Mouse (Mus musculus) mouse trophoblast stem cell (cell line): ENCODE data around the gene Arhgap9.

ENCODE experiments used
- in situ Hi-C, 2 experiments: fragments of 300-500 bp; cut with MseI, MboI; formaldehyde crosslinking; loops; 2 replicates in 1 of 2; 3 replicates in 1 of 2; pipeline ENCODE4 v1.15.1; 2025

The Arhgap9 gene

GRCm38 (mm10) chr10:127321621-127322020, at the start of gene Arhgap9:
TSS of gene Arhgap9 (plus strand) at chr10:127321964.
- in situ Hi-C loops: no loop called here

GRCm38 (mm10) chr10:127272371-127272770, 49.4 kb upstream of the Arhgap9 start:
- in situ Hi-C loops: no loop called here

DNA sequence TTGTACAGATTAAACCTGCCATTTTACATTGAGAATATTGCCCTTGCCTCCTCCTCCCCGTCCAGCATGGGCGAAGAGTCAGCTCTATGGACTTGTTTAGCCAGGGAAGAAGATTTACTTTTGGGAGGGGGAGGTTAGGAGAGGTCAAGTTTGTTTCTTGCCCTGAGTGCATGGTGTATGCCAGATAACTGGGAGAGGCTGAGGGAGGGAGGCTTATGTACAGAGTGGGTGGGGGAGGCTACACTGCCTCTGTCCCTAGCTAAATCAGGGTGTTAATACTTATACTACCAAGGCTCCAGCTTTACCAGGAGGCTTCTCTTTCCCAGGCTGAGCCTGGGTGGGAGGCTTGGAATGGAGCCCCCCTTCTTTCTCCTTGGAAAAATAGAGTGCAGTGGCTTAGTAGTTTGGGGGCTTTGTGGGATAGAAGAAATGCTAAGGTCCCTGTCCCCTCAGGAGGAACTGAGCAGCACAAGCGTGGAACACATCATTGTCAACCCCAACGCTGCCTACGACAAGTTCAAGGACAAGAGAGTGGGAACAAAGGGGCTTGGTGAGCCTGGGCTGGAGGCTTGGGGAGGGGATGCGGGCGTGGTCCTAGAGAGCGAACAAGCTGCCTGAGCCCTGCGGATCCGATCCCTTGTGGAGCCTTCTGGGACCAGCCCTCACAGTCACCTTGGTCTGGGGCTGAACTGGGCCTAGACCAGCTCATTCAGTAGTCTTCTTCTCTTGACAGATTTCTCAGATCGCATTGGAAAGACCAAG, 47.3 kb upstream of the Arhgap9 start:
- in situ Hi-C loops: no loop called here

GRCm38 (mm10) chr10:127279730-127280129, 42.0 kb upstream of the Arhgap9 start:
- in situ Hi-C loops: no loop called here

DNA sequence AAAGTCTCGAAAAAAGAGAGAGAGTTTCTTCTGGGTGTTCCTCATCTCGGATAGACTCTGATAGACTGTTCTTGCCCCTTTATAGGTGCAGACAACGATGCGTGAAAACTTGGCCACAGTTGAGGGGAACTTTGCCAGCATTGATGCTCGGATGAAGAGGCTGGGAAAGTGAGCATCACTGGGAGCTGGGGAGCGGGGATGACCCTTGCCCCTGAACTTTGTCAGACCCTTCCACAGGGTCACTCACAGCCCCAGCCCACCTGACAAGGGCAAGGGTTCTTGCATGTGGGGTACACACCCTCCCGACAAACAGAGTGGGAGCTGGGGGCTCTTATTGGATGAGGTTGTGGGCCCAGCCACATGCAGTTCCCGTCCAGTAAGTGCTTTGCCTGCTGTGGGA, 40.4 kb upstream of the Arhgap9 start:
- in situ Hi-C loops: no loop called here

GRCm38 (mm10) chr10:127282620-127283215, 39.0 kb upstream of the Arhgap9 start:
- in situ Hi-C loops: no loop called here

GRCm38 (mm10) chr10:127284105-127284622, 37.6 kb upstream of the Arhgap9 start:
- in situ Hi-C loops: no loop called here

GRCm38 (mm10) chr10:127284724-127285500, 36.9 kb upstream of the Arhgap9 start:
- in situ Hi-C loops: no loop called here

- in situ Hi-C loops: no loop called here
Measured at GRCm38 (mm10) chr10:127285644-127286043, 36.1 kb upstream of the Arhgap9 start.

GRCm38 (mm10) chr10:127286194-127286593, 35.6 kb upstream of the Arhgap9 start:
- in situ Hi-C loops: no loop called here

GRCm38 (mm10) chr10:127286730-127287129, 35.0 kb upstream of the Arhgap9 start:
- in situ Hi-C loops: no loop called here

DNA sequence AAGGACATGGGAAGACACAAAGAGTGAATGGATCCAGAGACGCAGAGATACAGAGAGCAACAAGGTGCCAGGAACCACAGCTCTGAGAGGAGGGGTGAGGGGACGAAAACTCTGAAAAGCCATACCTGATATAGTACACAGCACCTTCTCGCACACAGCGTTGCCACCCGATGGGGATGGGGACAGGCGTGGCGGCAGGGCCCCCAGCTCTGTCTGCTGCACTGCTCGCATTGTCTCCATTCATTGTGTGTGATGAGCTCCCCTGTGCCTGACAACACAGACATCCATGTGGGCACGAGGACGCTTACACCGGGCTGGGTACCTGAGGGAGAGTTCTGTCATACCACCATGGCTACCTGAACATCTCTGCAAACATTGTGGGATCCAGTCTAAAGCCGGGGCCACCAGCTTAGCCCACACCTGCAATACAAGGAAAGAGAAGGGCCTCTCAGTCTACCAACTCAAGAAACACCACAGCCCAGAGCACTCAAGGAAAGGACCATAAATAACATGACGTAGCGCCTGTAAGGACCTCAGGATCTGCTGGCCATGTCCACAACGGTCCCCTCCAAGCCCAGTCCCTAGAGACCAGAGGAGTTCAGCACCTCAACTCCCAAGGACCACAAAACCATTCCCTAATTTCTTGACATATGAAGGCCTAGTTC, 34.4 kb upstream of the Arhgap9 start:
- in situ Hi-C loops: no loop called here

GRCm38 (mm10) chr10:127287936-127288293, 33.8 kb upstream of the Arhgap9 start:
- in situ Hi-C loops: no loop called here

GRCm38 (mm10) chr10:127288328-127288799, 33.4 kb upstream of the Arhgap9 start:
- in situ Hi-C loops: no loop called here

DNA sequence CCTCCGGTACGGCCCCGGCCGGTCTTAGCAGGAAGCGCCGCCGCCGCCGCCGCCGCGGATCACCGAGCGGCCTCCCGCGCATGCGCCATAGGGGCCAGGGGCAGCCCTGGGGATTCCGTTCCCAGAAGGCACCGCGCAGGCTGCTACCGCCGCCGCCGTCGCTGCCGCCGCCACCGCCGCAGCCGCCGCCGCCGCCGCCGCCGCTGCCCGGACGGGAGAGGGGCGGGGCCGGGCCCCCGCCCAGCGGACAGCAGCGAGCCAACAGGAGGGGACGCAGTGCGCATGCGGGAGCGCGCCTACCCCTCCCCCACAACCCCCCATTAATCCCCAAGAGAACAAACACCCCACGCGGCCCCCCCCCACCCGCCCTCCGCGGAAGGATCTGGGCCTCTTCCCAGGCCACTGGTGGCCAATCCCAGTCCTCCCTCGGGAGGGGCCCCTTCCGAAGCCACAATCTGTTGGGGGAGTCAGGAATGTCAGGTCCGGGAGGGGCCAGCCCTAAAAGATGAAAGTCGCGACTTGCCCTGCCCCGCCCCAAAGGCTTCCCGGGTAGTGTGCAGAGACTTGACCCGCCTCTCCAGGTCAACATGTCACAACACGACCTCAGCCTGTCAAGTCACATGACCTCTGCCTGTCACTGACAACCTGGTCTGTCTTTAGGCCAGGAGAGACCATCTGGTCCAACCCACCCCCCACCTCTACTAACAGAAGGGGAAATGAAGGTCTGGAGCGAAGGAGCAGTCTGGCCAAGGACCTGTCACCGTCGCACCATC, 32.8 kb upstream of the Arhgap9 start, which contains the start of gene Mbd6:
Mbd6 (minus strand) TSS at position 219 of the 773 bp plus-strand sequence.
- in situ Hi-C loops: no loop called here

GRCm38 (mm10) chr10:127289573-127290191, 32.1 kb upstream of the Arhgap9 start:
- in situ Hi-C loops: no loop called here

DNA sequence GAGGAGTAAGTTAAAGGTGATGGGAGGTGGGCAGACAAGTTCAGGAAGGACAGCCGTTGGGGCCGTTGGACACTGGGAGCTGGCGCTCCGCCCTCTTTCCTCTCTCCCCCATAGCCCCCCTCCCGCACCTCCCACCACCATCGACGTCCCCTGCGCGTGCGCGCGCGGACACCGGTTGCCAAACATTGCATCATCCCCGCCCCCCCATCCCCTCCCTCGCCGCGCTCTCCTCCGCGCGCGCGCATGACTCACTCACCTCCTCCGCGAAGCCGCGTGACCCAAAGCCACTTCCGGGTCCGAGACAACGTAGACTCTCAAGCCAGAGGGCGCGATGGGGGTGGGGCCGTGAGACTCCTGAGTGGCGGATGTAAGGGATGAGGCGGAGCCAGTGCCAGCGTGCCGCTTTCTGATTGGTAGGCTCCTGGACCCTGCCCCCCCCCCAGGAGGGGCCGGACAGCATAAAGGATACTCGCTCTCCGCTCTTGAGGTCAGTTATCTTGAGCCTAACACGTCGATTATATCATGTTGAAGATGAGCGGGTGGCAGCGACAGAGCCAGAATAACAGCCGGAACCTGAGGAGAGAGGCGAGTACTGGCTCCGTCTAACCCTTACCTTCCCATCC, 31.3 kb upstream of the Arhgap9 start:
- in situ Hi-C loops: no loop called here

- in situ Hi-C loops: no loop called here
Measured at GRCm38 (mm10) chr10:127290930-127291880, 30.6 kb upstream of the Arhgap9 start.
